Mouse (Mus musculus): Measurements from ENCODE around the gene Hdhd5. TPM values are rescaled to one million over a fixed set of nuclear protein-coding genes. Genes with fewer than 3 reads are reported as not detected.

The Hdhd5 gene
- total and polyA plus RNA-seq, 2 experiments from 2014 or later, result 11.3 to 26.6 TPM

DNA sequence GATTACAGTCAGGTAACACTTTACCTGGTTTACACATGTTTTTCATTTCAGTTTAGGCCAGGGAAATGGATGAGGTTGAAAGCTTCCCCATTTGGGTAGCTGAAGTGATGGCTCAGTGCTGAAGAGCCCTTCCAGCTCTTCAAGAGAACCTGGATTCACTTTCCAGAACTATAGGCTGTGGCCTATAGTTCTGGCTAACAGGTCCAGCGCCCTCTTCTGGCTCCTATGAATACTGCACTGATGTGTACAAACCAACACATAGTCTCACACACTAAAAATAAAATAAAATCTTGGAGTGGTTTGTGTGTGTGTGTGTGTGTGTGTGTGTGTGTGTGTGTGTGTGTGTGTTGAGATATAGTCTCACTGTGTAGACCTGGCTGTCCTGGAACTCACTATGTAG is 10.9 kb upstream of the Hdhd5 start:
- Histone ChIP-seq H3K27ac (ENCODE audit: low read depth) (no peak overlapping the region), H3K4me1 (ENCODE audit: control insufficient read depth, insufficient read depth) (peaks cover 10% of the 10 kb centered on the region), H3K9me3 (replicated peaks; ENCODE audit: control insufficient read depth, low read length) (no peaks in the 10 kb centered on the region), H3K4me2 (ENCODE audit: low read depth, low read length) (no peak overlapping the region), H3K36me3 (replicated peaks; ENCODE audit: control insufficient read depth, insufficient read depth, low read length) (no peaks in the 10 kb centered on the region), H3K27me3 (ENCODE audit: control insufficient read depth, insufficient read depth, low read length) (no peaks in the 10 kb centered on the region), H3K4me3 (ENCODE audit: low read depth, low read length) (no peak overlapping the region), H3K9ac (replicated peaks; ENCODE audit: low read depth, low read length) (no peak overlapping the region)
- 42% methylated on average over 1 of the region's 1 CpGs for WGBS
- DNase-seq (ENCODE audit: low spot score) (no peak), ATAC-seq (ENCODE audit: insufficient read depth, low read depth) (no peak)
- TF ChIP-seq EP300 (IDR thresholded peaks at IDR 0.05; ENCODE audit: low read depth), result no peak
- no peak for TF ChIP-seq CTCF (IDR thresholded peaks at IDR 0.05; ENCODE audit: low read depth)

DNA sequence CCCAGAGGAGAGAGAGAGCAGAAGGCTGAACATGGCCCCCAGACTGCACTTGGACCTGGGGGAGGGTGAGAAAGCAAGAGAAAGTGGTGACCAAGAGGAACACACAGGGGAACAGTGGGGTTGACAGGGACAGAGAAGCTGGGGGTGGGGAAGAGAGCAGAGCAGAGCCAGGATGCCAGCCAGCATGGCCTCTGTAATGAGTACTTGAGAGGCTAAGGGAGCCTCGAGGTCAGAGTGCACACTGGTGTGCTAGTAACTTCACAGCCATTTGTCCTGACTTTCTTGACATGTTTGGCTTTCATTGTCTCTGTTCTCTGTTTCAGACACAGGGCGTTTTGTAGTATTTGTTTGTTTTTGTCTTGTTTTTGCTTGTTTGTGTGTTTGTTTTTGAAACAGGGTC is 10.3 kb upstream of the Hdhd5 start:
- DNase-seq (ENCODE audit: low spot score) (no peak), ATAC-seq (ENCODE audit: insufficient read depth, low read depth) (no peak)
- Histone ChIP-seq H3K4me3 (ENCODE audit: low read depth, low read length) (no peak overlapping the region), H3K4me1 (ENCODE audit: control insufficient read depth, insufficient read depth) (peaks cover 10% of the 10 kb centered on the region), H3K27me3 (ENCODE audit: control insufficient read depth, insufficient read depth, low read length) (no peaks in the 10 kb centered on the region), H3K9ac (replicated peaks; ENCODE audit: low read depth, low read length) (no peak overlapping the region), H3K4me2 (ENCODE audit: low read depth, low read length) (no peak overlapping the region), H3K27ac (ENCODE audit: low read depth) (no peak overlapping the region), H3K9me3 (replicated peaks; ENCODE audit: control insufficient read depth, low read length) (no peaks in the 10 kb centered on the region), H3K36me3 (replicated peaks; ENCODE audit: control insufficient read depth, insufficient read depth, low read length) (no peaks in the 10 kb centered on the region)
- TF ChIP-seq EP300 (IDR thresholded peaks at IDR 0.05; ENCODE audit: low read depth) (no peak), CTCF (IDR thresholded peaks at IDR 0.05; ENCODE audit: low read depth) (no peak)
- WGBS, result 43% methylated on average over 2 of the region's 2 CpGs

DNA sequence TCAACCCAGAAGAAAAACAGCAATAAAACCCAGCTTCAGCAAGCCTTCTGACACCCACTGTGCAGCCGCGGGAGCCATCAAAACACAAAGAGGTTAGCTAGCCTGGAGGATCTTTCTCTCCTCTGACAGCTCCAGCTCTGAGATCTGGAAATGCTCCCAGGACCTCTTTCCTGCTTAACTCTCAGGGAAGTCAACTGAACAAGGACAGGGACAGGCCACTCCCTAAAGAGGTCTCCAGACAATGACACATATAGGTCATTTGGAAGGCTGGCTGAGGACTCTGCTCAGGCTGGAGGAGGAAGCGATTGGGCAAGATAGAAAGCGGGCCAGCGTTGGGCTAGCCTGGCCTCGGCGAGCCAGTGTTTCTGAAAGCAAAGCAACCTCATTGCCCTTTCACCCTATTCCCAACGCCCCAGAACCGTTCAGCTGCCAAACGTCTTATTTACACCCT is 8.7 kb upstream of the Hdhd5 start:
- H3K4me3 ChIP-seq (ENCODE audit: low read depth, low read length), result no peak overlapping the region
- H3K4me1 ChIP-seq (ENCODE audit: control insufficient read depth, insufficient read depth), result peaks cover 10% of the 10 kb centered on the region
- no peaks in the 10 kb centered on the region for H3K9me3 ChIP-seq (replicated peaks; ENCODE audit: control insufficient read depth, low read length)
- peak; percentile 32 for DNase-seq (ENCODE audit: low spot score)
- no peaks in the 10 kb centered on the region for H3K27me3 ChIP-seq (ENCODE audit: control insufficient read depth, insufficient read depth, low read length)
- 34% methylated on average over 10 of the region's 10 CpGs for WGBS
- no peak overlapping the region for H3K4me2 ChIP-seq (ENCODE audit: low read depth, low read length)
- H3K36me3 ChIP-seq (replicated peaks; ENCODE audit: control insufficient read depth, insufficient read depth, low read length), result no peaks in the 10 kb centered on the region
- peak; percentile 72 for ATAC-seq (ENCODE audit: insufficient read depth, low read depth)
- H3K27ac ChIP-seq (ENCODE audit: low read depth), result peak overlapping the region; percentile 83
- TF ChIP-seq CTCF (IDR thresholded peaks at IDR 0.05; ENCODE audit: low read depth) (no peak), EP300 (IDR thresholded peaks at IDR 0.05; ENCODE audit: low read depth) (no peak)
- 0 out of 2 replicates have a peak overlapping the region, but pooled peaks have one; percentile 24 for H3K9ac ChIP-seq (replicated peaks; ENCODE audit: low read depth, low read length)

DNA sequence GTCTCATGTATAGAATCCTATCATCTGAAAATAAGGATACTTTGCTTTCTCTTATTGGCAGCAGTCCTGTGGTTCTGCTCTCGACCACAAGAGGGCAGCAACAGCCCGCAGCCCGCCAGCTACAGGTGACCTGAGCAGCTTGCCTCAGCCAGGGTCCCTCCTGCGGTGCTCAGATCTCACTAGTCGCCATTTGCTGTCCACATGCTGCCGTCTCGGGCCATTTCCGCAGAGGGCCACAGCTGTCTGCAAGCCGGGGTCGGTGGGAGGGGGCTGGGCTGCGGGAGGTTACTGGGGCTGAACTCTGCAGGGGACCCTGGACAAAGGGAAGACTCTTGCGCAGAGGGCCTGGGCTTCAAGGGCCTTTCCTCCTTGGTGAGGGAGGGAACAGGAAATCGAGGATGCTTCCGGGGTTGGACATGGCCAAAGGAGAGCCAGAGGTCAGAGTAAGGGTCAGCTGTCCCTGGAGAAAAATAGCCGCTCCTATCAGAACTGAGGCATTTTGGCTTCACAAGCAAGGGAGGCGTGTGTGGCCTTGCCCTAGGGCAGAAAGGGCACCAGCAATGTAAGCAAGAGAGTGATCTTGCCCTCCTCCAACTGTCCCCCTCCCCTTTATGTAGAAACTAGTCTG is 8.1 kb upstream of the Hdhd5 start:
- peaks cover 10% of the 10 kb centered on the region for H3K4me1 ChIP-seq (ENCODE audit: control insufficient read depth, insufficient read depth)
- DNase-seq (ENCODE audit: low spot score), result peak; percentile 83
- peak; percentile 86 for ATAC-seq (ENCODE audit: insufficient read depth, low read depth)
- H3K4me2 ChIP-seq (ENCODE audit: low read depth, low read length), result peak overlapping the region; percentile 49
- no peaks in the 10 kb centered on the region for H3K9me3 ChIP-seq (replicated peaks; ENCODE audit: control insufficient read depth, low read length)
- peak overlapping the region; percentile 24; the same call in 1 of the 2 replicates for H3K9ac ChIP-seq (replicated peaks; ENCODE audit: low read depth, low read length)
- WGBS, result 6% methylated on average over 16 of the region's 16 CpGs
- TF ChIP-seq EP300 (IDR thresholded peaks at IDR 0.05; ENCODE audit: low read depth) (no peak), CTCF (IDR thresholded peaks at IDR 0.05; ENCODE audit: low read depth) (peak; percentile 98)
- H3K36me3 ChIP-seq (replicated peaks; ENCODE audit: control insufficient read depth, insufficient read depth, low read length), result no peaks in the 10 kb centered on the region
- H3K27ac ChIP-seq (ENCODE audit: low read depth), result peak overlapping the region; percentile 83
- H3K4me3 ChIP-seq (ENCODE audit: low read depth, low read length), result peak overlapping the region; percentile 19; the same call in 1 of the 2 replicates
- H3K27me3 ChIP-seq (ENCODE audit: control insufficient read depth, insufficient read depth, low read length), result no peaks in the 10 kb centered on the region

DNA sequence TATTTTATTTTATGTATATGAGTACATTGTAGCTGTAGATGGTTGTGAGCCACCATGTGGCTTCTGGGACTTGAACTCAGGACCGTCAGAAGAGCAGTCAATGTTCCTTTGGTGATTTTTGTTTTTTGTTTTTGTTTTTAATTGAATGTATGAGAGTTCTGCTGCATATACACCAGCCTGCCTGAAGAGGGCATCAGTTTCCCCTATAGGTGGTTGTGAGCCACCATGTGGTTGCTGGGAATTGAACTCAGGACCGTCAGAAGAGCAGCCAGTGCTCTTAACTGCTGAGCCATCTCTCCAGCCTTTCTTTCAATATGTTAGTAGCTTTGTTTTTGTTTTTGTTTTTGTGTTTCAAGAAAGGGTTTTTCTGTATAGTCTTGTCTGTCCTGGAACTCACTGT is 5.2 kb upstream of the Hdhd5 start:
- no peaks in the 10 kb centered on the region for H3K27me3 ChIP-seq (ENCODE audit: control insufficient read depth, insufficient read depth, low read length)
- peaks cover 16% of the 10 kb centered on the region for H3K4me1 ChIP-seq (ENCODE audit: control insufficient read depth, insufficient read depth)
- WGBS, result 82% methylated on average over 2 of the region's 2 CpGs
- H3K9me3 ChIP-seq (replicated peaks; ENCODE audit: control insufficient read depth, low read length), result no peaks in the 10 kb centered on the region
- no peak overlapping the region for H3K9ac ChIP-seq (replicated peaks; ENCODE audit: low read depth, low read length)
- H3K4me2 ChIP-seq (ENCODE audit: low read depth, low read length), result no peak overlapping the region
- no peak for TF ChIP-seq CTCF (IDR thresholded peaks at IDR 0.05; ENCODE audit: low read depth)
- no peak for TF ChIP-seq EP300 (IDR thresholded peaks at IDR 0.05; ENCODE audit: low read depth)
- H3K27ac ChIP-seq (ENCODE audit: low read depth), result no peak overlapping the region
- no peaks in the 10 kb centered on the region for H3K36me3 ChIP-seq (replicated peaks; ENCODE audit: control insufficient read depth, insufficient read depth, low read length)
- ATAC-seq (ENCODE audit: insufficient read depth, low read depth) (no peak), DNase-seq (ENCODE audit: low spot score) (no peak)
- no peak overlapping the region for H3K4me3 ChIP-seq (ENCODE audit: low read depth, low read length)

DNA sequence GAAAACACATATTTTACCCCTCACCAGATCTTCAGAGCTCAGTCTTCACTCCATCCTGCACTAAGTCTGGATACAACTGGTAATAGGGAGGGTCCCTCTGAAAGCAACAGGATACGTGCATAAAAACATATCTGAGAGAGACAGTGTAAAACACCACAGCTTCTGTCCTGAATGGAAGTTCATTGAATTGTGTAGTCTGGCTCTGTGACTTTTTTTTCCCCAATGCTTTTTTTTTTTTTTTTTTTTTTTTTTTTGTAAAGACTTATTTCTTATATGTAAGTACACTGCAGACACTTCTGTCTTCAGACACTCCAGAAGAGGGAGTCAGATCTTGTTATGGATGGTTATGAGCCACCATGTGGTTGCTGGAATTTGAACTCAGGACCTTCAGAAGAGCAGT is 1.5 kb upstream of the Hdhd5 start:
- DNase-seq (ENCODE audit: low spot score), result no peak
- H3K36me3 ChIP-seq (replicated peaks; ENCODE audit: control insufficient read depth, insufficient read depth, low read length), result no peaks in the 10 kb centered on the region
- peaks cover 7% of the 10 kb centered on the region for H3K4me1 ChIP-seq (ENCODE audit: control insufficient read depth, insufficient read depth)
- 79% methylated on average over 1 of the region's 1 CpGs for WGBS
- H3K4me3 ChIP-seq (ENCODE audit: low read depth, low read length), result no peak overlapping the region
- ATAC-seq (ENCODE audit: insufficient read depth, low read depth), result no peak
- no peak overlapping the region for H3K9ac ChIP-seq (replicated peaks; ENCODE audit: low read depth, low read length)
- H3K27me3 ChIP-seq (ENCODE audit: control insufficient read depth, insufficient read depth, low read length), result no peaks in the 10 kb centered on the region
- TF ChIP-seq CTCF (IDR thresholded peaks at IDR 0.05; ENCODE audit: low read depth) (no peak), EP300 (IDR thresholded peaks at IDR 0.05; ENCODE audit: low read depth) (no peak)
- no peak overlapping the region for H3K4me2 ChIP-seq (ENCODE audit: low read depth, low read length)
- no peaks in the 10 kb centered on the region for H3K9me3 ChIP-seq (replicated peaks; ENCODE audit: control insufficient read depth, low read length)
- no peak overlapping the region for H3K27ac ChIP-seq (ENCODE audit: low read depth)

Data from heart, postnatal 0 days (tissue).